Mouse (Mus musculus) adrenal gland, postnatal 36 days (tissue): ENCODE measurements around the gene Olfr776. TPM values are rescaled to one million over a fixed set of nuclear protein-coding genes. Genes with fewer than 3 reads are reported as not detected.
"Not testable (repeated sequence)": the region's sequence is repeated elsewhere in the genome, so short reads cannot be mapped to it uniquely, and the experiment has no call there.

Source experiments
- DNase-seq, 2 experiments: peaks; one replicate each; pipeline ENCODE4 v3.0.0; 2021; ENCODE audit warnings: mixed read lengths in 1 of 2
- long read RNA-seq, 2 experiments: library from polyadenylated mRNA; stranded (forward); transcript quantifications; one replicate each; pipeline ENCODE4 v2.0.0; 2021; ENCODE audit warnings: borderline sequencing depth in 2 of 2
- total RNA-seq, 2 experiments: library from RNA; stranded (reverse); gene quantifications; 2 replicates each; pipeline ENCODE4 v1.2.3; 2021

The Olfr776 gene
- not detected for total RNA-seq
- long read RNA-seq, experiment 1 = 0 reads
- long read RNA-seq, experiment 2 = 0 reads

- DNase-seq = no peak
Observed at GRCm38 (mm10) chr10:129258827-129259226, at the start of gene Olfr776. TSS of gene Olfr776 (plus strand) at chr10:129259127.

GRCm38 (mm10) chr10:129230737-129231136 lies 28.2 kb upstream of the Olfr776 start:
- DNase-seq = no peak

GRCm38 (mm10) chr10:129235904-129236303 lies 23.0 kb upstream of the Olfr776 start, which contains the start of gene Olfr774:
TSS of gene Olfr774 (plus strand) at chr10:129236204.
- DNase-seq = no peak

GRCm38 (mm10) chr10:129248112-129248511 lies 10.8 kb upstream of the Olfr776 start, which contains the start of gene Olfr775:
TSS of gene Olfr775 (plus strand) at chr10:129248412.
- DNase-seq = no peak

- DNase-seq = no peak
Observed at GRCm38 (mm10) chr10:129271081-129271535, 12.2 kb downstream of the Olfr776 start, which contains the start of gene Olfr777. TSS of gene Olfr777 (minus strand) at chr10:129271485.

GRCm38 (mm10) chr10:129312973-129313372 lies 54.0 kb downstream of the Olfr776 start:
- not testable (repeated sequence) for DNase-seq

- not testable (repeated sequence) for DNase-seq
Observed at GRCm38 (mm10) chr10:129313521-129313920, 54.6 kb downstream of the Olfr776 start.

Other genes starting within 250 kb of the Olfr776 start
- not detected for gene Olfr763, start 248.3 kb upstream of the Olfr776 start, total RNA-seq
- not detected for gene Olfr764-ps1, start 219.2 kb upstream of the Olfr776 start, total RNA-seq
- gene Olfr765, start 209.1 kb upstream of the Olfr776 start, total RNA-seq = not detected
- gene Olfr766-ps1, start 190.2 kb upstream of the Olfr776 start, total RNA-seq = not detected
- gene Olfr767, start 176.2 kb upstream of the Olfr776 start, total RNA-seq = not detected
- not detected for gene Olfr768, start 159.8 kb upstream of the Olfr776 start, total RNA-seq
- not detected for gene Olfr769, start 141.3 kb upstream of the Olfr776 start, total RNA-seq
- not detected for gene Olfr770, start 120.1 kb upstream of the Olfr776 start, total RNA-seq
- not detected for gene Olfr771, start 94.4 kb upstream of the Olfr776 start, total RNA-seq
- not detected for gene Olfr772, start 81.2 kb upstream of the Olfr776 start, total RNA-seq
- gene Olfr773, start 71.7 kb upstream of the Olfr776 start, total RNA-seq = not detected
- not detected for gene Olfr774, start 22.9 kb upstream of the Olfr776 start, total RNA-seq
- gene Olfr775, start 10.7 kb upstream of the Olfr776 start, total RNA-seq = not detected
- not detected for gene Olfr777, start 12.4 kb downstream of the Olfr776 start, total RNA-seq
- gene Olfr780, start 59.0 kb downstream of the Olfr776 start, total RNA-seq = not detected
- gene Olfr781, start 69.7 kb downstream of the Olfr776 start, total RNA-seq = not detected
- gene Olfr782, start 89.7 kb downstream of the Olfr776 start, total RNA-seq = not detected
- not detected for gene Olfr784, start 125.0 kb downstream of the Olfr776 start, total RNA-seq
- not detected for gene Olfr785, start 146.3 kb downstream of the Olfr776 start, total RNA-seq
- not detected for gene Olfr786, start 168.2 kb downstream of the Olfr776 start, total RNA-seq
- gene Olfr787, start 202.7 kb downstream of the Olfr776 start, total RNA-seq = not detected
- not detected for gene Olfr788, start 211.9 kb downstream of the Olfr776 start, total RNA-seq
- gene Olfr789, start 225.6 kb downstream of the Olfr776 start, total RNA-seq = not detected
- gene Olfr790, start 239.4 kb downstream of the Olfr776 start, total RNA-seq = not detected